Mouse (Mus musculus) heart, adult 9 months (tissue): ENCODE results near the gene Oser1.

ENCODE experiments used
- DNase-seq, 2 experiments: peaks; one replicate each; pipeline ENCODE4 v3.0.0; 2022; ENCODE audit warnings: low spot score in 2 of 2

Gene Oser1

GRCm38 (mm10) chr2:163360858-163361623, 63.5 kb downstream of the Oser1 start:
- peak; percentile 68 to 72 for DNase-seq

- peak in 1 of 2 experiments; percentile 43 for DNase-seq
Observed at GRCm38 (mm10) chr2:163359253-163359652, 65.2 kb downstream of the Oser1 start.

GRCm38 (mm10) chr2:163358662-163359061, 65.8 kb downstream of the Oser1 start:
- DNase-seq, result no peak

- DNase-seq, result no peak
Observed at GRCm38 (mm10) chr2:163356113-163356840, 68.2 kb downstream of the Oser1 start.
